Mouse (Mus musculus): Measurements from ENCODE around the gene Arhgap44. TPM values are rescaled to one million over a fixed set of nuclear protein-coding genes. Genes with fewer than 3 reads are reported as not detected.

Arhgap44 gene
- polyA plus RNA-seq, 1 experiment from 2014 or later = 4.1 TPM

DNA sequence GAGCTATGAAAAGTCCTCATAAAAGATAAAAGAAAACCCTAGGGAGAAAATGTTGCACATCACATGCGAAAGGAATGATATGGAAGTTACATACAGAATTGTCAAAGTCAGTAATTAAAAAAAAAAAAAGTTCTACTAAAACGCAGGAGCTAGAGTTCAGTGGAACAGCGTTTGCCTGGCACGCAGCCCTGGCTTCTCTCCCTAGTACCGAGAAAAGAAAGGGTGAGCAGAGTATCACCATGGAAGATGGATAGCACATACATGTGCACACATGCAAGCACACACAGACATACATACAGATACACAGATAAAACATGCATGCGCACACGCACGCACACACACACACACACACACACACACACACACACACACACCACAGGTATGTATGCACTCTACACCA lies 82.0 kb downstream of the Arhgap44 start:
- no peaks in the 10 kb centered on the region for H3K27me3 ChIP-seq
- no peak overlapping the region for H3K27ac ChIP-seq
- no peak overlapping the region for H3K9ac ChIP-seq (replicated peaks)
- WGBS = 82% methylated on average over 8 of the region's 8 CpGs
- no peaks in the 10 kb centered on the region for H3K4me1 ChIP-seq (replicated peaks)
- H3K4me3 ChIP-seq (replicated peaks) = no peak overlapping the region
- no peaks in the 10 kb centered on the region for H3K36me3 ChIP-seq
- H3K4me2 ChIP-seq = no peak overlapping the region
- H3K9me3 ChIP-seq = 0 out of 2 replicates have a peak, but pooled peaks cover 6% of the 10 kb centered on the region
- no peak for ATAC-seq (ENCODE audit: insufficient number of reproducible peaks, insufficient read depth, low FRiP score, low TSS enrichment, low read depth)

DNA sequence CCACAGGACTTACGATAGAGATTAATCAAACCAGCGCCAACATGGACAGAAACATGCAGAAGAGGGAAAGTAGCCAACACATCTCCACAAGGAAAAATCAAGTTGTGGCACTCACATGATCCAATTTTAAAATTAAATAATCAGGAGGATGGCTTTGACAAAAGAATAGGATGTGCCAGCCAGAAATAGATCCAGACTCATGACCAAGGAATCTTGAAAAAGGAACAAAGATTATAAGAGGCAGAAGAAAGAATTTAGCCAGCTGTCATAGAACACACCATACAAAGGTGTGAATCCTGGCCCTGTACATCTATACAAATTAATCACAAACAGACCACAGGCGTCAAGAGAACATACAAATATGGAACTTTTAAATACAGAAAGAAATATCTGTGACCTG lies 82.5 kb downstream of the Arhgap44 start:
- Histone ChIP-seq H3K9ac (replicated peaks) (no peak overlapping the region), H3K4me3 (replicated peaks) (no peak overlapping the region), H3K4me1 (replicated peaks) (no peaks in the 10 kb centered on the region), H3K36me3 (no peaks in the 10 kb centered on the region), H3K27me3 (no peaks in the 10 kb centered on the region), H3K9me3 (0 out of 2 replicates have a peak, but pooled peaks cover 1% of the 10 kb centered on the region), H3K4me2 (no peak overlapping the region), H3K27ac (no peak overlapping the region)
- 89% methylated on average over 3 of the region's 3 CpGs for WGBS
- ATAC-seq (ENCODE audit: insufficient number of reproducible peaks, insufficient read depth, low FRiP score, low TSS enrichment, low read depth) = no peak

DNA sequence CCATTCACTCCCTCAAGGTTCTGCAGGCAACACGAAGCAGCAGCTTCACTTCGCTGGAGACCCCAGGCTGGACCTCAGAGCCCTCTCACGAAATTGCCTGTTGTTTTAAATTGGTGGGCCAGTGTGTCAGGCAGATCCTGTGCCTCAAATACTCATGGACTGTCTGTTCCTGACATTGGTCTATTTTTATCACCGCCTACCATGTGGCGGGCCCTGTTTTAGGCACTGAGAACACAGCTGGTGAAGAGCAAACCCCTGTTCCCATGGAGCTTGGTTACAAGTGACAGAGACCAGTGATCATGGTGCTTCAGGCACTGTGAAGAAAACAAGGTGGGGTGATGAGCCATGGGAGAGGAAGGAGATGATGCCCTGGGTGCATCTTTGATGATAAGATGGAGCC lies 93.2 kb downstream of the Arhgap44 start:
- H3K36me3 ChIP-seq = no peaks in the 10 kb centered on the region
- H3K4me3 ChIP-seq (replicated peaks) = no peak overlapping the region
- H3K27ac ChIP-seq = no peak overlapping the region
- no peaks in the 10 kb centered on the region for H3K4me1 ChIP-seq (replicated peaks)
- WGBS = 86% methylated on average over 5 of the region's 5 CpGs
- no peaks in the 10 kb centered on the region for H3K27me3 ChIP-seq
- no peaks in the 10 kb centered on the region for H3K9me3 ChIP-seq
- H3K4me2 ChIP-seq = no peak overlapping the region
- no peak for ATAC-seq (ENCODE audit: insufficient number of reproducible peaks, insufficient read depth, low FRiP score, low TSS enrichment, low read depth)
- H3K9ac ChIP-seq (replicated peaks) = no peak overlapping the region

DNA sequence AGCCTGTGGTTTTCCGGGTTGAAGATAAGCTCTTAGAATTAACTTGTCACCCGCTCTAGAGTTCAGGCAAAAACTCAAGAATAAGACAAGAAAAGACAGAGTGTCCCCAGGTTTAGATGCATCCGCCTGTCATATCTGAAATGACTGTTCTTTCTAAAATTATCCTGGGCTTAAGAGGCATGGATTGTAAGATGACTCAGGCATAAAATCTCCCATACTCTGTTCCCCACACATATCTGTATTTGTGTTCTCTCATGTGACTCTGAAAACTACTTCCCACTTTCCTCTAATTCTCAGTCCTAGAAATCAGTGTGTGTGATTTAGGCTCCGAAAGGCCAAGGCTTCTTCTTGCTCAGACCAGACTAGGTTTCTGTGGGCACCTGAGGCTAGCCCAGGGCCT lies 93.7 kb downstream of the Arhgap44 start:
- H3K4me3 ChIP-seq (replicated peaks) = no peak overlapping the region
- no peak overlapping the region for H3K9ac ChIP-seq (replicated peaks)
- no peaks in the 10 kb centered on the region for H3K36me3 ChIP-seq
- H3K4me2 ChIP-seq = no peak overlapping the region
- ATAC-seq (ENCODE audit: insufficient number of reproducible peaks, insufficient read depth, low FRiP score, low TSS enrichment, low read depth) = no peak
- no peaks in the 10 kb centered on the region for H3K9me3 ChIP-seq
- no peak overlapping the region for H3K27ac ChIP-seq
- no peaks in the 10 kb centered on the region for H3K27me3 ChIP-seq
- WGBS = 92% methylated on average over 4 of the region's 4 CpGs
- H3K4me1 ChIP-seq (replicated peaks) = no peaks in the 10 kb centered on the region

DNA sequence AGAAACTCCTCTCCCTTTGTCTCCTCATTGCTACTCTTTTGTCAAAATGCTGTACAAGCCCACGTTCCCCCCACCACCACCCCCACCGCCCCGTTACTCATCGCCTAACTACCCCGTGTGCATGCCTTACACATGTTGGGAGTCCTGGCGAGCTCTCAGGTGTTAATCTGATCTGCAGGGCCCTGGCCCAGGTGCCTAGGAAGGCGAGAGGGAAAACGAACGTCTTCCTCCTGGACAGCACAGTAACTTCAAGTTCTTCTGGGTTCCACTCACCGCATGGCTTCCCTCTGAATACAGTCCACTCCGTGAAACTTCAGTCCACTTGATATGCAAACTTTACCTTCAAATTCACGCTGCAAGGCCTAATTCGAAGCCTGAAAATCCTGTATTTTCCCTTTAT lies 97.6 kb downstream of the Arhgap44 start:
- no peak overlapping the region for H3K27ac ChIP-seq
- no peaks in the 10 kb centered on the region for H3K36me3 ChIP-seq
- 86% methylated on average over 13 of the region's 13 CpGs for WGBS
- no peak overlapping the region for H3K4me2 ChIP-seq
- H3K4me1 ChIP-seq (replicated peaks) = no peaks in the 10 kb centered on the region
- no peak overlapping the region for H3K9ac ChIP-seq (replicated peaks)
- no peaks in the 10 kb centered on the region for H3K27me3 ChIP-seq
- ATAC-seq (ENCODE audit: insufficient number of reproducible peaks, insufficient read depth, low FRiP score, low TSS enrichment, low read depth) = no peak
- no peak overlapping the region for H3K4me3 ChIP-seq (replicated peaks)
- no peaks in the 10 kb centered on the region for H3K9me3 ChIP-seq

DNA sequence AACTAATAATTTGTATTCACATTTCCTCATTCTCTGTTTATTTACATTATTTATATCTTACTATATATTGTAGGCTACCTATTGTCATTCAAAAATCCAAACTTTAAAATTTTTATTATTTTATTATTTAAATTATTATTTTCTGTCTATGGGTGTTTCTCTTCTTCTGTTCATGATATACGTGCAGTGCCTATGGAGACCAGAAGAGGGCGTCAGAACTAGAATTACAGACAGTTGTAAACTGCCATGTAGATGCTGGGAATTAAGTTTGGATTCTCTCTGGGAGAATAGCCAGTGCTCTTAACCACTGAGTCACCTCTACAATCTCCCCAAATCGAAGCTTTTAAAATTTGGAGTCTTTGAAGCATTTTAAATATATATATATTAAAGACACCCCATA lies 101.3 kb downstream of the Arhgap44 start:
- Histone ChIP-seq H3K4me1 (replicated peaks) (peaks cover 5% of the 10 kb centered on the region), H3K9me3 (no peaks in the 10 kb centered on the region), H3K9ac (replicated peaks) (no peak overlapping the region), H3K4me3 (replicated peaks) (no peak overlapping the region), H3K27ac (no peak overlapping the region), H3K27me3 (no peaks in the 10 kb centered on the region; the same call in 1 of the 2 replicates), H3K4me2 (no peak overlapping the region), H3K36me3 (no peaks in the 10 kb centered on the region)
- no peak for ATAC-seq (ENCODE audit: insufficient number of reproducible peaks, insufficient read depth, low FRiP score, low TSS enrichment, low read depth)
- WGBS = 60% methylated on average over 3 of the region's 3 CpGs

DNA sequence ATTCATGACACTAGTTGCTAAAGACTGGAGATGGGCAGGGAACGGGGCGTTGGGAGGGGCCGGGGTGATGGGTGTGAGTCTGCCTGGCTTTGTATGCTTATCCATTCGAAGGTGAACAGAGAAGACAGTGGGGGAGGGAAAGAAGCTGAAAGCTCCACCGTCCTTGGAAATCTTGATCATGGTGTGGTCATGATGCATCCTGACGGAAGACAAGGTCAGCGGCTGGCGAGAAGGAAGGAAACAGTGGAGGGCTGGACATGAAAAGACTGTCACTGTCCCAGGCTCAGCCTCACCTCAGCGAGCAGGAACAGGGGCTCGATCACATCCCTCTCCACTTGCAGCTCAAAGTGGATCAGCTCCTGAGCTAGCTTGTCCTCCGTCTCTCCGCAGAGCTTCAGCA lies 103.2 kb downstream of the Arhgap44 start:
- ATAC-seq (ENCODE audit: insufficient number of reproducible peaks, insufficient read depth, low FRiP score, low TSS enrichment, low read depth) = no peak
- no peak overlapping the region for H3K4me2 ChIP-seq
- 87% methylated on average over 12 of the region's 12 CpGs for WGBS
- H3K9me3 ChIP-seq = no peaks in the 10 kb centered on the region
- no peaks in the 10 kb centered on the region for H3K36me3 ChIP-seq
- H3K4me3 ChIP-seq (replicated peaks) = no peak overlapping the region
- H3K27me3 ChIP-seq = no peaks in the 10 kb centered on the region; the same call in 1 of the 2 replicates
- no peak overlapping the region for H3K27ac ChIP-seq
- H3K4me1 ChIP-seq (replicated peaks) = peaks cover 5% of the 10 kb centered on the region
- no peak overlapping the region for H3K9ac ChIP-seq (replicated peaks)

DNA sequence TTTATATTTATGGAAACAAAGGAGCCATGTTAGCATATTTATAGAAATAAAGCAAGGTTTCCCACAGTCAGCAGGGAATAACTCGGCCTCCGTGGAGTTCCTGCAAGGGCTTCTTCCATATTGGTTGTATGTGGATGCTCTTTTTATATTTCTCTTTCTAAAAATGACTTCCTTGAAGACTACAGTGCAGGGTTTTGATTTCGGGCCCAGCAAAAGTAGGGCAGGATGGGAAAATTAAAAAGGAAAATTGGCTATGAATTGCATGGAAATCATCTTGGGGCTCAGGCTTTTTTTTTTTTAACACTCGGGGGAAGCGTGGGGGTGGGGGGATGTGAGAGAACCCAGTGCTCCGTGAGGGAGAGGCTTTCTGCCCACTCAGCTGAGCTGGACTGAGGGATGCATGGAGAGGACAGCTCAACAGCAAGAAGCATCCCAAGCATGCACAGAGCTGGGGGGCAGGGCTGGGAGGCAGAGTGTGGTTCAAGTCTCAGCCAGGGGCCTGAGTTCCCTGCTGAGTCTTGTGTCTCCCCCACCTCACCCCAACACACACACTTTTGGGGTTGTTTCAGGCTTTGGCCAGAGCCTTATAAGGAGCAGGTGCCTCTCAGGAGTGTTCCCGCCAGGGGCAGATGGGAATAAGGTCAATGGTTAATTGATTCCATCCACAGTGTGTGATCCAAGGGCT lies 104.4 kb downstream of the Arhgap44 start:
- H3K9ac ChIP-seq (replicated peaks) = no peak overlapping the region
- H3K36me3 ChIP-seq = no peaks in the 10 kb centered on the region
- no peak overlapping the region for H3K27ac ChIP-seq
- 68% methylated on average over 7 of the region's 7 CpGs for WGBS
- no peak for ATAC-seq (ENCODE audit: insufficient number of reproducible peaks, insufficient read depth, low FRiP score, low TSS enrichment, low read depth)
- H3K9me3 ChIP-seq = no peaks in the 10 kb centered on the region
- no peak overlapping the region for H3K4me3 ChIP-seq (replicated peaks)
- peaks cover 5% of the 10 kb centered on the region for H3K4me1 ChIP-seq (replicated peaks)
- H3K4me2 ChIP-seq = no peak overlapping the region
- H3K27me3 ChIP-seq = no peaks in the 10 kb centered on the region; the same call in 1 of the 2 replicates

DNA sequence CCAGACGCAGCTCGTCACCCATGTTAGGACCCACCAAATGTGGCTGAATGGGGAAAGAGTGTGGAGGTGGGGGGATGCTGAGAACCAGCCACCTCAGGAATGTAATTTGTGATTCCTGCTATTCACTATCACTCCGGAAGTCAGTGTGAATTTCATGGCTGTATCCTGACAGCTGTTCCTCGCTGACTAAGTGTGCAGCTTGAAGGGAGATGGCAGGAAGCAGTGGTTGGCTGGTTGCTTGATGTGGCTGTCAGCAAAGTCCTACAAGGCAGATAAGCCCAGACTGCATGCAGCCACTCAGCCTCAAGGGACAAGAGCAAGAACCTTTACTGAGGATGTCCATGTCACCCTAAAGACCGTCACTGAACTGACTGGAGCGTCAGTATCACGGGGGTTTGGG lies 107.2 kb downstream of the Arhgap44 start:
- ATAC-seq (ENCODE audit: insufficient number of reproducible peaks, insufficient read depth, low FRiP score, low TSS enrichment, low read depth) = no peak

DNA sequence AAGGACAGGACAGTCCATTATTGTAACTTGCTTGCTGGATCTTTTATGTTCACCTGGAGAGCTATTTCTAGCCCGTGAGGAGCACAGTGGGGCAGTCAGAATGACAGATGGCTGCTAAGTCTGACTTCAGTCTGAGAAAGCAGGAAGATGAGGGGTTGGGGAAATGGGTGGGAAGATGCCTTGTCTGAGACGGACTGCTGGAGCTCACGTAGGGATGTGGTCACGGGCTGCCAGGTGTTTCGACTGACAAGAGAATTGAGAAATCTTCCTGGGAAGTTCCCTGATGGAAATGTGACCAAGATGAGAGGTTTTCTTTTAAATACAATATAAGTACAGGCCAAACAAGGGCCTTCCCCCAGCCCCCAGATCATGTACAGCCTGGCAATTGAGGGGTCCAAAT lies 108.5 kb downstream of the Arhgap44 start:
- no peak for ATAC-seq (ENCODE audit: insufficient number of reproducible peaks, insufficient read depth, low FRiP score, low TSS enrichment, low read depth)
- H3K9ac ChIP-seq (replicated peaks) = no peak overlapping the region
- no peak overlapping the region for H3K4me3 ChIP-seq (replicated peaks)
- no peak overlapping the region for H3K27ac ChIP-seq
- WGBS = 72% methylated on average over 5 of the region's 5 CpGs
- H3K4me2 ChIP-seq = no peak overlapping the region
- H3K27me3 ChIP-seq = no peaks in the 10 kb centered on the region
- H3K4me1 ChIP-seq (replicated peaks) = peaks cover 5% of the 10 kb centered on the region
- no peaks in the 10 kb centered on the region for H3K36me3 ChIP-seq
- no peaks in the 10 kb centered on the region for H3K9me3 ChIP-seq

More for the DNA sequence above, 107.2 kb downstream of the Arhgap44 start:
- 81% methylated on average over 7 of the region's 7 CpGs for WGBS
- no peak overlapping the region for H3K4me3 ChIP-seq (replicated peaks)
- H3K36me3 ChIP-seq = no peaks in the 10 kb centered on the region
- H3K9me3 ChIP-seq = no peaks in the 10 kb centered on the region
- H3K27me3 ChIP-seq = no peaks in the 10 kb centered on the region; the same call in 1 of the 2 replicates
- no peak overlapping the region for H3K27ac ChIP-seq
- no peak overlapping the region for H3K9ac ChIP-seq (replicated peaks)
- H3K4me1 ChIP-seq (replicated peaks) = peaks cover 5% of the 10 kb centered on the region
- H3K4me2 ChIP-seq = no peak overlapping the region

DNA sequence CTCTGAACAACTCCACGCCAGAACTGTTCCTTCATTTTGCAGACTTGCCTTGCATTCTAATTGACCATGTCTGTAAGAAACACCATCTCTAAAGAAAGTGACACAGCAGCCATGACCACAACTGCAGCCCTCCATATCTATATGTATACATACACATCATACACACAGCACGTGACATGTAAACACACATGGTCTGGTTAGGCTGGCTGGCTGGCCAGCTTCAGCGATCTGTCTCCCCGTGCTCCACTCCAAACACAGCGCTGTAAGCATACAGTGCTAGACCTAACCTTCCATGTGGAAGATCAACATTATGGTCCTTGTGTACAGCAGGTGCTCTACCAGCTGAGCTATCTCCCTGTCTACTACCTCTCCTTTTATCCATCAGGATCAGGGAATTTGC lies 111.9 kb downstream of the Arhgap44 start:
- no peaks in the 10 kb centered on the region for H3K27me3 ChIP-seq
- no peak overlapping the region for H3K27ac ChIP-seq
- no peaks in the 10 kb centered on the region for H3K9me3 ChIP-seq
- no peak overlapping the region for H3K4me2 ChIP-seq
- no peaks in the 10 kb centered on the region for H3K36me3 ChIP-seq
- H3K4me1 ChIP-seq (replicated peaks) = no peaks in the 10 kb centered on the region
- no peak overlapping the region for H3K4me3 ChIP-seq (replicated peaks)
- WGBS = 90% methylated on average over 5 of the region's 5 CpGs
- H3K9ac ChIP-seq (replicated peaks) = no peak overlapping the region
- no peak for ATAC-seq (ENCODE audit: insufficient number of reproducible peaks, insufficient read depth, low FRiP score, low TSS enrichment, low read depth)

DNA sequence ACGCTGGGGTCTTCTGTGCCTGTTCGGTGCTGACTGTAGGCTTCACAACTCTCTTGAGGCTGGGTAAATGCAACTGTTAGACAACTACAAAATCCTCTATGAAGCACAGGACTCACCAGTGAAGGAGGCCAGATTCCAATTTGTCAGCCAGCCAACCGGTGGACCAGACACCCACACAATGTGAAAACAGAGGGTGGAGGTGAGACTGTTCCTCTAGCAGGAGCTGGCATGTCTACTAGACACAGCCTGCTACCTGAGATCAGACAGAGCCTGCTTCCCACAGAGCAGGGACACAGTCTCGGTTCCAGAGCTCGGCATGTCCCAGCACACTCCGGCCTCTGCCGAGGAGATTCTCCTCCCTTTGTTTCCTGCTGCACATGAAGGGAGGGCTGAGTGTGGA lies 113.7 kb downstream of the Arhgap44 start:
- no peaks in the 10 kb centered on the region for H3K9me3 ChIP-seq
- no peak overlapping the region for H3K4me3 ChIP-seq (replicated peaks)
- H3K36me3 ChIP-seq = no peaks in the 10 kb centered on the region
- no peak for ATAC-seq (ENCODE audit: insufficient number of reproducible peaks, insufficient read depth, low FRiP score, low TSS enrichment, low read depth)
- 83% methylated on average over 7 of the region's 7 CpGs for WGBS
- H3K9ac ChIP-seq (replicated peaks) = no peak overlapping the region
- H3K27ac ChIP-seq = no peak overlapping the region
- no peak overlapping the region for H3K4me2 ChIP-seq
- no peaks in the 10 kb centered on the region for H3K27me3 ChIP-seq
- no peaks in the 10 kb centered on the region for H3K4me1 ChIP-seq (replicated peaks)

All from limb, embryonic 12.5 days (tissue).